Mouse (Mus musculus) forebrain, embryonic 14.5 days (tissue): ENCODE measurements around the gene Fgfr2. TPM values are rescaled to one million over a fixed set of nuclear protein-coding genes. Genes with fewer than 3 reads are reported as not detected.
A peak's percentile ranks its signal among the peaks of the same experiment; 100 is the strongest.

Experiments
- ATAC-seq: fragments of 200-750 bp; cut with Nextera tagmentation; 2 replicates; pipeline ENCODE4 v1.8.0; 2017; ENCODE audit warnings: mild to moderate bottlenecking, moderate library complexity
- DNase-seq: peaks from one replicate; pipeline ENCODE4 v3.0.0-alpha.2; 2015; ENCODE audit warnings: low spot score
- H3K27ac ChIP-seq: fragments of 300-500 bp; sonication (generic); 2 replicates; pipeline ENCODE4 v1.5.1; 2014; ENCODE audit warnings: low read depth, mild to moderate bottlenecking, control low read depth, low read length, moderate library complexity
- H3K27me3 ChIP-seq: fragments of 300-500 bp; sonication (generic); replicated peaks from 2 replicates; pipeline ENCODE4 v1.6.1; 2014; ENCODE audit warnings: low read length, control low read depth, mixed read lengths; ENCODE audit not compliant: control insufficient read depth, insufficient read depth
- H3K36me3 ChIP-seq: fragments of 300-500 bp; sonication (generic); 2 replicates; pipeline ENCODE4 v1.6.1; 2014; ENCODE audit warnings: low read length, control low read depth; ENCODE audit not compliant: control insufficient read depth, insufficient read depth
- H3K4me1 ChIP-seq: fragments of 300-500 bp; sonication (generic); 2 replicates; pipeline ENCODE4 v1.6.1; 2014; ENCODE audit warnings: antibody characterized with exemption, low read length, control low read depth; ENCODE audit not compliant: control insufficient read depth, insufficient read depth
- H3K4me2 ChIP-seq: fragments of 300-500 bp; sonication (generic); 2 replicates; pipeline ENCODE4 v1.6.1; 2014; ENCODE audit warnings: mild to moderate bottlenecking, control low read depth, low read length
- H3K4me3 ChIP-seq: fragments of 300-500 bp; sonication (generic); 2 replicates; pipeline ENCODE4 v1.5.1; 2014; ENCODE audit warnings: low read depth, low read length, control low read depth
- H3K9ac ChIP-seq: fragments of 300-500 bp; sonication (generic); 2 replicates; pipeline ENCODE4 v1.6.1; 2014; ENCODE audit warnings: mild to moderate bottlenecking, low read length, control low read depth, moderate library complexity
- H3K9me3 ChIP-seq: fragments of 300-500 bp; sonication (generic); replicated peaks from 2 replicates; pipeline ENCODE4 v1.6.1; 2016; ENCODE audit warnings: low read length, control low read depth, mixed read lengths; ENCODE audit not compliant: control insufficient read depth
- WGBS: fragments of 180-500 bp; shearing (Covaris S2); extraction: QIAGEN DNeasy Blood & Tissue Kit; methylation state at CpG from one replicate; pipeline ENCODE4 v1.1.7; 2014; 5-methylcytosine and 5-hydroxymethylcytosine counted together
- polyA plus RNA-seq: library from polyadenylated mRNA; unstranded; fragments of >200 nt; fragmentation: Nextera tagmentation; extraction: Ambion mirVana; gene quantifications from 2 replicates; pipeline ENCODE4 v1.2.1, GENCODE M21; 2014

The Fgfr2 gene
- polyA plus RNA-seq, 1 experiment from 2014 or later, result 35.9 TPM

DNA sequence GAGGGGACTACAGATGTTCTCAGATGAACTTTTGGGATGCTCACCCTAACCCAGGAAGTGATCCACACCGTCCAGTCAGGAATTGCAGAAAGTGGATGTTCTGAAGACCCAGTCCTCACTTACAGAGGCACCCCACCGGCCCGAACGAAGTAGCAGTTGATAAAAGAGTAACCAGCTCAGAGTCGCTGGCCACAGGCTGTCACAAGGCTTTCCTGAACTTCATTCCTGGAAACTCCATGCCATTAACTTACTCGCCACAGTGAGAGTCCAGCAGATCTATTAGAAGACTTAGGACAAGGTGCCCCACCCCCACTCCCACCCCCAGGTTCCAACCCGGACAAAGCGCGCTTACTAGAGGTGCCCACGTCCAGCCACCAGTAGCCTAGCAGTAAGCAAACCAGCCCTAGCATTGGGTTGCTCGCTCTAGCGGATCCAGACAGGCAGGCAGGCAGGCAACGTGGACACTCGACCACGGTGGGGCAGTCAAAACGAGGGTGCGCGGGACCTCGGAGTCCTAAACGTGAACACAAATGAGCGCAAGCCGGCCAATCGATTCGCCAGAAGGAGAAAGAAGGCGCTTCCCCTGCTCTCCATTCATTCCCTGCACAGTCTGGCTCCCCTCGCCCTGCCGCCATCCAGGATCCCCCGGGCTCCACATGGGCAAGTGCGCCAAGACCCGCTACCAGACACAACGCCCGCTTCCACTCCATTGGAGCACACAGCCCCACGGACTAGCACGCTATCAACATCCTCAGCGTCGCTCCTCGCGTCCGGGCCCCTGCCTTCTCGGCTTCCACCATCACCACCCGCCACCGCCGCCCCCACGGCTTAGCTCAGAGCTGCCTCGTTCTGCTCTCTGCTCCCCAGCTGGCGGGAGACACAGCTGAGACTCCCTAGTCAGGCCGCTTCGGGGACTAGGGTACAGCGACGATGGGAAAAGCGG lies 807.7 kb downstream of the Fgfr2 start:
- 1% methylated on average over 47 of the region's 51 CpGs for WGBS
- no peaks in the 10 kb centered on the region for H3K9me3 ChIP-seq
- peak overlapping the region; percentile 84 for H3K27ac ChIP-seq
- H3K27me3 ChIP-seq, result no peaks in the 10 kb centered on the region
- DNase-seq, result peak; percentile 86
- peak overlapping the region; percentile 95 for H3K4me2 ChIP-seq
- H3K4me3 ChIP-seq, result peak overlapping the region; percentile 81
- ATAC-seq, result peak; percentile 73
- no peaks in the 10 kb centered on the region for H3K36me3 ChIP-seq
- H3K4me1 ChIP-seq, result peaks cover 17% of the 10 kb centered on the region
- peak overlapping the region; percentile 94 for H3K9ac ChIP-seq

DNA sequence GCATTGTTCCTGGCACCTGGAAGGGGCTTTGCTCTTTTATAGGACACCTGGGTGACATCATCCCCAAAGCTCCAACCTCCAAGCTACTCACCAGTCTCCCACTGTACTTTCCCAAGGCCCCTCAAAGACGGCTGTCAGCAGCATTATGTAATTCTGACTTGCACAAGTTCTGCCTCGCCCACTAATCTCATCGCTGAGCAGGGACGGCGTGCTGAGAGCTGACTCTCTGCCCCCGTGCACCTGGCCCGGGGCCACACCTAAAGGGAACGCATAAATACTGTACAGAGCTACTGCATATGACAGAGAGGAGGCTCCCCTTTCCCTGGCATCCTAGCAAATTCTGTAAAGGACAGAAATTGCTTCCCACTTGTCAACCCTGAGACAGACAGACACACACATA lies 810.8 kb downstream of the Fgfr2 start:
- no peaks in the 10 kb centered on the region for H3K9me3 ChIP-seq
- H3K4me1 ChIP-seq, result peaks cover 11% of the 10 kb centered on the region
- no peak overlapping the region for H3K27ac ChIP-seq
- H3K9ac ChIP-seq, result no peak overlapping the region; the same call in 1 of the 2 replicates
- H3K36me3 ChIP-seq, result no peaks in the 10 kb centered on the region
- H3K27me3 ChIP-seq, result no peaks in the 10 kb centered on the region
- DNase-seq, result no peak
- no peak overlapping the region for H3K4me3 ChIP-seq
- ATAC-seq, result no peak
- WGBS, result 79% methylated on average over 8 of the region's 8 CpGs
- no peak overlapping the region for H3K4me2 ChIP-seq

DNA sequence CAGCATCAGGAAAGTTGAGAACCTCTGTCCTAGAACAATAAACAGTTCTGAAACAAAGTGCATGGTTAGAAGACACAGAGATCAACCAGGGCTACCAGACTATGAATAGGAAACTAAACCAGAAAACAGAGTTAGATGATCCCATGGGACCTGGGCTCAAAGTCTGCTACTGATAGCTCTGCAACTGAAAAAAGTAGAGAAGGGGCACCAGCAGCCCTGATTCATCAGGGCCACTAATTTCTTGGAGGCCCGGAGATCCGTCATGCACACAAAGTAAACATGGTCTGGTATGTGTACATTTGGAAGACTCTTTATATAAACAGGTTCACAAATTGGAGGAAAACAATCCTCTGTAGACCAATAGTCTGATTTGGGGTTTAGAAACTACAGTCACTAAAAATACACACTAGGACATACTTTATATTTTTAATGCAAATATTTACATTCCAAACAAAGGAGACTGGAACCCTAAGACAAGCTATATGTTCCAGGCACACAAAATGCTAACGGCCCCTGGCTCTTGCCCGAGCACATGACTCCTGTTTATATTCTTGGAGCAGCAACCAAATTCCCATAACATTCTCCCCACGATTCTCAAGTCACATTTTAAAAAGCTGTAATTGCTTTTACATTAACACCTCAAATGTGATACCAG lies 814.5 kb downstream of the Fgfr2 start:
- Histone ChIP-seq H3K36me3 (no peaks in the 10 kb centered on the region), H3K4me1 (peaks cover 7% of the 10 kb centered on the region), H3K4me2 (no peak overlapping the region), H3K27ac (no peak overlapping the region), H3K4me3 (no peak overlapping the region), H3K9me3 (no peaks in the 10 kb centered on the region), H3K27me3 (no peaks in the 10 kb centered on the region), H3K9ac (no peak overlapping the region)
- WGBS, result 86% methylated on average over 5 of the region's 5 CpGs
- DNase-seq (no peak), ATAC-seq (no peak)

DNA sequence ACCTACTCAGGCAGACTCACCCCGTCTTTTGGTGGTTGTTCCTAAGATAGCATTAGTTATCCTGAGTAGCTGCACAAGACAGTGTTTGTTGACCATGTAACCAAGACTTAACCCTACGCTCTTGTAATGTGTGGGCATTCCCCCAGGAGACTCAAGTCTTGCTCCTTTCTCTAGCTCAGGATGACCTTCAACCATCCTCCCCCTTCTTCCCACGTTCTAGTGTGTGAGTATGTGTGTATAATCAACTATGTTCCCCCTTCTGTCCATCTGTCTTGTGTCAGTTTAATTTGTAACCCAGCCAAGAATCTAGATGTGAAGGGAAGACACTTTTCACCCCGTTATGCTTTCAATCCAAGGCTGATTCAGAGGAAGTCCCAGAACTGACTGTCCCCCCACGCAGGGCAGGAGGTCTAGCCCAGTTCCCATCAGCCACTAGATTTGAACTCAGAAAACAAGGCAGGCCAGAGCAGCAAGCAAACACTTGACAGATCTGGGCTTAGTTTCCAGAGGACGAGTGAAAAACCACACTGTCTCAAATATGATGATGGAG lies 815.4 kb downstream of the Fgfr2 start:
- no peak overlapping the region for H3K4me2 ChIP-seq
- 76% methylated on average over 6 of the region's 6 CpGs for WGBS
- no peaks in the 10 kb centered on the region for H3K9me3 ChIP-seq
- ATAC-seq, result no peak
- H3K4me3 ChIP-seq, result no peak overlapping the region
- H3K27ac ChIP-seq, result no peak overlapping the region
- H3K27me3 ChIP-seq, result no peaks in the 10 kb centered on the region
- no peak overlapping the region for H3K9ac ChIP-seq
- H3K4me1 ChIP-seq, result peaks cover 4% of the 10 kb centered on the region; the same call in 1 of the 2 replicates
- H3K36me3 ChIP-seq, result no peaks in the 10 kb centered on the region
- DNase-seq, result no peak

DNA sequence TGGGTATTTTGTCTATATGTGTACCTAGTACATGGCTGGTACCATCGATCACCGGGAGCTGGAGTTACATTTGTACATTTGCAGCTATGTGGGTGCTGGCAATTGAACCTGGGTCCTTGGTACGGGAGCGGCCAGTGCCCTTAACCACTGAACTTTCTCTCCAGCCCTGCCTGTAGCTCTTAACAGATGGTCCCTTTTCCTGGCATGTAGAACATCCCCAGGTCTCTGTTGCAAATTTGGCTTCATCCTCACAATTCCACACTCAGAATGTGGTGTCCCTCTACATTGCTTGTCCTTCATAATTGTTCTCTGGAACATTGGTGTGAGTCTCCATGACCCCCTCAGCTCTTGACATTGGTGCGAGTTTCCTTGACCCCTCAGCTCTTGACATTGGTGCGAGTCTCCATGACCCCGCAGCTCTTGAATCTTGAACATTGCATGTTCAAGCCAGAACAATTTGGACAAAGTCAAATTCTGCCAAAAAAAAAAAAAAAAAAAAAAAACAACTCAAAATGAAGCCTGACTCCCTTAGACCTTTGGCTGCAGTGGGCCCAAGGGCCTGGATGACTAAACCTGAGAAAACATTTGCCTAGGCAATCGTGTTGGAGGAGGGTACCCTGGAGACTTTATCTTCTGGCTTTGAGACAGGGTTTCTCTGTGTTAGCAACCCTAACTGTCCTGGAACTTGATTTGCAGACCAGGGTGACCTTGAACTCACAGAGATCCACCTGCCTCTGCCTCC lies 816.3 kb downstream of the Fgfr2 start:
- Histone ChIP-seq H3K27ac (no peak overlapping the region), H3K4me1 (peaks cover 4% of the 10 kb centered on the region; the same call in 1 of the 2 replicates), H3K9me3 (no peaks in the 10 kb centered on the region), H3K27me3 (no peaks in the 10 kb centered on the region), H3K36me3 (no peaks in the 10 kb centered on the region), H3K4me3 (no peak overlapping the region), H3K9ac (no peak overlapping the region), H3K4me2 (no peak overlapping the region)
- 96% methylated on average over 8 of the region's 8 CpGs for WGBS
- ATAC-seq, result no peak
- DNase-seq, result no peak

DNA sequence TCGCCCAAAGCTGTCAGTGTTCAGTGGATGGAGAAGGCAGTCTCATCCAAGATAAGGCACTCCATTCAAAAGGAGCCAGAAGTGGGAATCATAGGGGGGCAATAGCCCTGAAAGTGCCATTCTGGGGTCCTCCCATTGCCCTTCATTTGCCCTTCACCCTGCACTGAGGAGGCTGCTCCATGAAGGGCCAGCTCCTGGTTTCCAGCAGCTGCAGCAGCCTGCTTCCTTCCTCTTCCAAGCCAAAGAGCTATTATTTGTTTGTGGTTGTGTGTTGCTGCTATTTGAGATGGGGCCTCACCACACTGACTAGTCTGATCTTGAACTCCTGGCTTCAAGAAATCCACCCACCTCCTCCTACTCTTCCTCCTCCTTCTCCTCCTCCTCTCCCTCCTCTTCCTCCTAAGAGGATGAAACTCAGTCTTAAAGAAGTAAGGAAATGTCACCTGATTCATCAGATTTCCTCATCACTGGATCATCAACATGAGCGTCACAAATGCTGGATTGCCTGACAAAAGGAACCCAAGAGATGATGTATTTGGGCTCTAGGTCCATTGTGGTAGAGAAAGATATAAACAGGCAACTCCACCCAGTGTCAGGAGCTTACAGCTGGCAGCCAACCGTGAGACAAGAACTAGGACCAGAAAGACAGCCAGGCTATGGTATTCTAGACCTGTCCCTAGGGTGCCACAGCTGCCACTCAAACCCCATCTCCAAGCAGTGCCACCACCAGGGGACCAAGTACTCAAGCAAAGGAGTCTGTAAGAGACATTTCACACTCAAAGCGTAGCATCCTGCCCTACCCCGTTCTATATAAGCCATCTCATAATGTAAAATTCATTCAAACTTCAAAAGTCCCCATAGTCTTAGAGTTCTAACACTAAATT lies 817.4 kb downstream of the Fgfr2 start:
- no peak overlapping the region for H3K4me3 ChIP-seq
- DNase-seq (no peak), ATAC-seq (no peak)
- no peaks in the 10 kb centered on the region for H3K36me3 ChIP-seq
- no peaks in the 10 kb centered on the region for H3K27me3 ChIP-seq
- no peaks in the 10 kb centered on the region for H3K9me3 ChIP-seq
- no peak overlapping the region for H3K4me2 ChIP-seq
- no peak overlapping the region for H3K27ac ChIP-seq
- peaks cover 4% of the 10 kb centered on the region; the same call in 1 of the 2 replicates for H3K4me1 ChIP-seq
- WGBS, result 88% methylated on average over 5 of the region's 5 CpGs
- H3K9ac ChIP-seq, result no peak overlapping the region

DNA sequence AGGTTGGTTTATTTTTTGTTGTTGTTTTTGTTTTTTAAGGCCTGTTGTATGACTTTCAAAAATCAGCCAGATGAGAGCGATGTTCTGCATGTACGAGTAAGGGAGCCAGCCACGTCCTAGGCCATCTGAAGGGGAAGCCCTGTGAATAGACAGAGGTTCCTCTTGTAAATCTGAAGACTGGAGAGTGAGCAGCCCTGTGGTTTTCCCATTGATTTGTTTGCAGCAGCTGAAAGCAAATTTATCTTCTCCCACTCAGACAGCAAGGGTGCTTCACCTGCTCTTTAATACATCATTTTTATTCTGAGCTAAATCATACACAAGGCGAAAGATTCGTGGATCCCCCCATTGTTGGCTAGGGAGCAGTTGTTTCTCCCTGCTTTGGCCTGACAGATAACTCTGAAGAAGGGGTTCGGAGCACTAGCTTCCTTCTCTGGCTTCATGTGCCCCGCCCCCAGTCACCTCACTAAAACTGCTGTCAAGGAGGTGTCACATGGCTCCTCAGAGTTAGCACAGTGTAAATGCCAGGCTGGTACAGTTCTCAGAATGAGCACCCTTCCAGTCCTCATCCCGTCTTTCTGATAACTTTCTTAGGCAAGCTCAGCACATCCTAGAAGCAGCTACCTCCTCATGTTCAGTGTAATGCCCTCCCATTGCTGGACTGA lies 818.6 kb downstream of the Fgfr2 start:
- Histone ChIP-seq H3K4me1 (peaks cover 4% of the 10 kb centered on the region; the same call in 1 of the 2 replicates), H3K27ac (no peak overlapping the region), H3K27me3 (no peaks in the 10 kb centered on the region), H3K4me2 (no peak overlapping the region), H3K4me3 (no peak overlapping the region), H3K9ac (no peak overlapping the region), H3K9me3 (no peaks in the 10 kb centered on the region), H3K36me3 (no peaks in the 10 kb centered on the region)
- no peak for ATAC-seq
- 76% methylated on average over 8 of the region's 8 CpGs for WGBS
- DNase-seq, result no peak
